Mouse (Mus musculus): Measurements from ENCODE around the gene Stk38.
"Not testable (repeated sequence)": the region's sequence is repeated elsewhere in the genome, so short reads cannot be mapped to it uniquely, and the experiment has no call there.

DNA sequence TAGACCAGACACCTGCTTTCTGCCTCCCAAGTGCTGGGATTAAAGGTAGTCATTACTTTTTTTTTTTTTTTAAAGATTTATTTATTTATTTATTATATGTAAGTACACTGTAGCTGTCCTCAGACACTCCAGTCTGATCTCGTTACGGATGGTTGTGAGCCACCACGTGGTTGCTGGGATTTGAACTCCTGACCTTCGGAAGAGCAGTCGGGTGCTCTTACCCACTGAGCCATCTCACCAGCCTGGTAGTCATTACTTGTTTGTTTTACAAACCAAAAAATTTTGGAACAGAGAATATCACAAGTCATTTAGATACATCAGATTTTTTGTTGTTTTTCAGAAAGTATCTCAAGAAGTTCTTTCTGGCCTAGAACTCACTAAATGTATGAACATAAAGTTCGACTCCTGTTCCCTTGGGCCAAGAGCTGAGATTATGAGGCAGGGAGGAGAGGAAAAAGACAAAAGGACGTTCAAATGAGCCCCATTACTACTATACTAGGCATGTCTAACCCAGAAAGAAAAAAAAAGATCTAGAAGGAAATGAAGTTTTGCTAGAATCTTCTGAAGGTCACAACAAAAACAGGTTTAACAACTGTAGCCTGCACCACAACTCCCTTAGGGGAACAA is 23.4 kb upstream of the Stk38 start:
- not testable (repeated sequence) for TF ChIP-seq GATA1, TAL1 (IDR thresholded peaks at IDR 0.05; ENCODE audit: low read length)
